Comparison of ENCODE assay signal across 8 mouse cellular contexts in genomic region chr3:105958974-105959580, GRCm38 (mm10). TPM values are rescaled to one million over a fixed set of nuclear protein-coding genes. Genes with fewer than 3 reads are reported as not detected.
DNase-seq lines count a peak whose midpoint lies in the region; ATAC-seq and TF ChIP-seq lines count a peak whose summit lies in the region.

Wdr77 (plus strand) TSS chr3:105959369.

- DNase-seq in heart, postnatal 10 days, result peak; percentile 97 to 98
- peak; percentile 99 for DNase-seq in large intestine, adult 2 months (ENCODE audit: low read depth, low spot score)
- DNase-seq in liver, postnatal 0 days, result peak; percentile 99
- DNase-seq in testis, postnatal 10 days (ENCODE audit: low spot score), result peak; percentile 97

- peak within 1 kb of the TSS; percentile 32; the same call in 1 of the 2 replicates for H3K27ac ChIP-seq in ES-Bruce4 (ENCODE audit: insufficient read depth, low read length)
- peak within 1 kb of the TSS; percentile 87 for H3K27ac ChIP-seq in forebrain, embryonic 13.5 days
- peak within 1 kb of the TSS; percentile 99 for H3K27ac ChIP-seq in liver, postnatal 0 days (ENCODE audit: low read depth)
- H3K27ac ChIP-seq in neural tube, embryonic 14.5 days (ENCODE audit: low read depth, low read length), result peak within 1 kb of the TSS; percentile 80

- peak; percentile 66 for TF ChIP-seq POLR2A in ES-Bruce4 (IDR thresholded peaks at IDR 0.05; ENCODE audit: insufficient read depth, low read length)

- no peaks in the 10 kb centered on the region for H3K4me1 ChIP-seq in ES-Bruce4 (ENCODE audit: control insufficient read depth, insufficient read depth, low read length)
- H3K4me1 ChIP-seq in forebrain, embryonic 13.5 days, result peaks cover 31% of the 10 kb centered on the region
- peaks cover 22% of the 10 kb centered on the region for H3K4me1 ChIP-seq in liver, postnatal 0 days (ENCODE audit: insufficient read depth)
- peaks cover 25% of the 10 kb centered on the region; the same call in 1 of the 2 replicates for H3K4me1 ChIP-seq in neural tube, embryonic 14.5 days (ENCODE audit: control insufficient read depth, insufficient read depth, low read length)

- TF ChIP-seq CTCF in ES-Bruce4 (IDR thresholded peaks at IDR 0.05; ENCODE audit: low read depth, low read length), result no peak
- TF ChIP-seq CTCF in liver, postnatal 0 days (IDR thresholded peaks at IDR 0.05; ENCODE audit: low read depth), result no peak

- WGBS in forebrain, embryonic 13.5 days, result under 1% methylated on average over 52 of the region's 52 CpGs
- WGBS in large intestine, adult 2 months, result under 1% methylated on average over 52 of the region's 52 CpGs
- WGBS in liver, postnatal 0 days (ENCODE audit: insufficient replicate concordance), result under 1% methylated on average over 52 of the region's 52 CpGs
- under 1% methylated on average over 51 of the region's 52 CpGs for WGBS in neural tube, embryonic 14.5 days

- peak within 1 kb of the TSS; percentile 86 for H3K4me2 ChIP-seq in forebrain, embryonic 13.5 days
- peak within 1 kb of the TSS; percentile 99 for H3K4me2 ChIP-seq in liver, postnatal 0 days (ENCODE audit: low read depth, low read length)
- peak within 1 kb of the TSS; percentile 83 for H3K4me2 ChIP-seq in neural tube, embryonic 14.5 days (ENCODE audit: low read depth, low read length)

- intact Hi-C loops in heart, postnatal 10 days (cut with DNase I), result loop anchor here (5.0 kb wide), 1 partner anchor 282 kb away; no protein-coding TSS in a partner anchor

- peak within 1 kb of the TSS; percentile 92 for H3K9ac ChIP-seq in ES-Bruce4 (ENCODE audit: low read depth, poor library complexity, severe bottlenecking)
- peak within 1 kb of the TSS; percentile 95 for H3K9ac ChIP-seq in forebrain, embryonic 13.5 days
- H3K9ac ChIP-seq in liver, postnatal 0 days (replicated peaks), result peak within 1 kb of the TSS; percentile 94
- H3K9ac ChIP-seq in neural tube, embryonic 14.5 days (replicated peaks; ENCODE audit: low read depth, low read length), result peak within 1 kb of the TSS; percentile 92

- ATAC-seq in cerebellum, adult (ENCODE audit: insufficient number of reproducible peaks, low FRiP score, low TSS enrichment), result peak; percentile 89
- peak; percentile 98 for ATAC-seq in forebrain, embryonic 13.5 days
- peak; percentile 96 for ATAC-seq in liver, postnatal 0 days
- ATAC-seq in neural tube, embryonic 14.5 days (ENCODE audit: low read depth), result peak; percentile 98

- H3K27me3 ChIP-seq in ES-Bruce4 (ENCODE audit: control insufficient read depth, insufficient read depth, low read length, poor library complexity, severe bottlenecking), result no peaks in the 10 kb centered on the region
- H3K27me3 ChIP-seq in forebrain, embryonic 13.5 days, result no peaks in the 10 kb centered on the region
- H3K27me3 ChIP-seq in liver, postnatal 0 days (ENCODE audit: insufficient read depth, low read length), result no peaks in the 10 kb centered on the region
- H3K27me3 ChIP-seq in neural tube, embryonic 14.5 days (ENCODE audit: control insufficient read depth, insufficient read depth, low read length), result no peaks in the 10 kb centered on the region

- H3K4me3 ChIP-seq in ES-Bruce4 (ENCODE audit: low read depth, low read length), result peak within 1 kb of the TSS; percentile 89
- H3K4me3 ChIP-seq in forebrain, embryonic 13.5 days, result peak within 1 kb of the TSS; percentile 91
- H3K4me3 ChIP-seq in liver, postnatal 0 days (ENCODE audit: low read depth, low read length), result peak within 1 kb of the TSS; percentile 79
- H3K4me3 ChIP-seq in neural tube, embryonic 14.5 days (ENCODE audit: low read depth, low read length), result peak within 1 kb of the TSS; percentile 88

- H3K9me3 ChIP-seq in ES-Bruce4 (replicated peaks; ENCODE audit: control insufficient read depth, insufficient read depth, low read length, poor library complexity, severe bottlenecking), result no peaks in the 10 kb centered on the region
- no peaks in the 10 kb centered on the region for H3K9me3 ChIP-seq in forebrain, embryonic 13.5 days (replicated peaks)
- H3K9me3 ChIP-seq in liver, postnatal 0 days (ENCODE audit: low read length), result no peaks in the 10 kb centered on the region
- H3K9me3 ChIP-seq in neural tube, embryonic 14.5 days (ENCODE audit: control insufficient read depth, low read length), result no peaks in the 10 kb centered on the region

- TF ChIP-seq EP300 in ES-Bruce4 (IDR thresholded peaks at IDR 0.05; ENCODE audit: insufficient read depth, low read depth, low read length), result no peak
- peak; percentile 98 for TF ChIP-seq EP300 in liver, postnatal 0 days (IDR thresholded peaks at IDR 0.05; ENCODE audit: low read depth)

- peaks cover 54% of the 10 kb centered on the region for H3K36me3 ChIP-seq in ES-Bruce4 (ENCODE audit: control insufficient read depth, insufficient read depth, low read length, poor library complexity, severe bottlenecking)
- H3K36me3 ChIP-seq in forebrain, embryonic 13.5 days (ENCODE audit: poor library complexity, severe bottlenecking), result peaks cover 48% of the 10 kb centered on the region
- peaks cover 42% of the 10 kb centered on the region for H3K36me3 ChIP-seq in liver, postnatal 0 days (replicated peaks; ENCODE audit: insufficient read depth, low read length)
- H3K36me3 ChIP-seq in neural tube, embryonic 14.5 days (ENCODE audit: control insufficient read depth, insufficient read depth, low read length), result peaks cover 34% of the 10 kb centered on the region

RNA-seq across cellular contexts. Expression of gene Wdr77, which starts in this region (rescaled TPM):
- polyA plus RNA-seq in ES-Bruce4 (2011; ENCODE audit: insufficient read depth, insufficient read length, low read depth, missing spikeins), result 135 and 144 TPM in 2 replicates
- polyA plus RNA-seq in forebrain, embryonic 13.5 days (2015; fragmentation: Nextera tagmentation; extraction: Ambion mirVana), result 113 and 122 TPM in 2 replicates
- total RNA-seq in heart, postnatal 10 days (2021), result 10 to 100 TPM; 47.7 to 54.4 TPM
- 38.8 and 42.7 TPM in 2 replicates for polyA plus RNA-seq in large intestine, adult 2 months (2012; rRNA removed)
- 28.9 and 32.4 TPM in 2 replicates for polyA plus RNA-seq in liver, postnatal 0 days (2015; fragmentation: Nextera tagmentation; extraction: Ambion mirVana)
- 89.6 and 91.4 TPM in 2 replicates for polyA plus RNA-seq in neural tube, embryonic 14.5 days (2014; fragmentation: Nextera tagmentation; extraction: Ambion mirVana)

Comparison
In these comparisons a context has a peak if more than half of its experiments do, and no peak if none do; other contexts are left out.
1. Peak in every context shown above with its lines: DNase-seq, ATAC-seq, H3K4me3 ChIP-seq and H3K27ac ChIP-seq.
2. H3K27ac ChIP-seq: peak in every context shown above with its lines; median percentile 99 in liver, postnatal 0 days; 87 in forebrain, embryonic 13.5 days; 80 in neural tube, embryonic 14.5 days; 32 in ES-Bruce4.